In genomic region chr14:31018860-31019291, GRCm38 (mm10) we compare ENCODE assay signal across 8 mouse cellular contexts. TPM values are rescaled to one million over a fixed set of nuclear protein-coding genes. Genes with fewer than 3 reads are reported as not detected.
DNase-seq lines count a peak whose midpoint lies in the region; ATAC-seq and TF ChIP-seq lines count a peak whose summit lies in the region.

TSS of gene Pbrm1 (plus strand) at chr14:31019138.
TSS of gene Gnl3 (minus strand) at chr14:31019152.

- peak; percentile 78 for DNase-seq in MEL-GATA-1-ER (ENCODE audit: extremely low read depth, low read depth)
- peak; percentile 96 for DNase-seq in cerebellum, adult 8-10 months
- peak; percentile 97 for DNase-seq in hindbrain, embryonic 10.5 days (ENCODE audit: low spot score)
- peak; percentile 97 for DNase-seq in layer of hippocampus, adult 9-11 months
- peak; percentile 98 for DNase-seq in lung, postnatal 0 days (ENCODE audit: low spot score)
- peak; percentile 92 for DNase-seq in ovary, postnatal 14 days (ENCODE audit: low spot score)
- peak; percentile 98 for DNase-seq in thymus, postnatal 14 days

- H3K27ac ChIP-seq in hindbrain, embryonic 10.5 days, result peak within 1 kb of the TSS; percentile 99
- H3K27ac ChIP-seq in lung, postnatal 0 days (ENCODE audit: low read length), result peak within 1 kb of the TSS; percentile 98

- peaks cover 30% of the 10 kb centered on the region for H3K4me1 ChIP-seq in hindbrain, embryonic 10.5 days (replicated peaks)
- no peaks in the 10 kb centered on the region; the same call in 1 of the 2 replicates for H3K4me1 ChIP-seq in lung, postnatal 0 days (ENCODE audit: insufficient read depth, low read depth, low read length)

- peak within 1 kb of the TSS; percentile 86 for H3K4me3 ChIP-seq in hindbrain, embryonic 10.5 days
- peak within 1 kb of the TSS; percentile 78 for H3K4me3 ChIP-seq in lung, postnatal 0 days (ENCODE audit: low read depth, low read length)

- peak within 1 kb of the TSS; percentile 78 for H3K9ac ChIP-seq in lung, postnatal 0 days (replicated peaks; ENCODE audit: low read depth)

- H3K9me3 ChIP-seq in hindbrain, embryonic 10.5 days, result no peaks in the 10 kb centered on the region
- no peaks in the 10 kb centered on the region for H3K9me3 ChIP-seq in lung, postnatal 0 days (ENCODE audit: low read length)

- peak; percentile 93 for ATAC-seq in frontal cortex, adult (ENCODE audit: low TSS enrichment)
- peak; percentile 96 for ATAC-seq in lung, postnatal 0 days

- no peak for TF ChIP-seq EP300 in lung, postnatal 0 days (IDR thresholded peaks at IDR 0.05)

- TF ChIP-seq CTCF in lung, postnatal 0 days (IDR thresholded peaks at IDR 0.05), result peak; percentile 66

- peaks cover 62% of the 10 kb centered on the region for H3K36me3 ChIP-seq in hindbrain, embryonic 10.5 days
- peaks cover 7% of the 10 kb centered on the region; the same call in 1 of the 2 replicates for H3K36me3 ChIP-seq in lung, postnatal 0 days (ENCODE audit: insufficient read depth, low read length)

- under 1% methylated on average over 53 of the region's 53 CpGs for WGBS in hindbrain, embryonic 10.5 days
- 1% methylated on average over 30 of the region's 53 CpGs for WGBS in lung, postnatal 0 days

- H3K27me3 ChIP-seq in hindbrain, embryonic 10.5 days (ENCODE audit: insufficient read depth, poor library complexity, severe bottlenecking), result no peaks in the 10 kb centered on the region
- no peaks in the 10 kb centered on the region for H3K27me3 ChIP-seq in lung, postnatal 0 days (replicated peaks; ENCODE audit: insufficient read depth, low read length)

- H3K4me2 ChIP-seq in lung, postnatal 0 days (replicated peaks; ENCODE audit: low read depth, low read length), result peak within 1 kb of the TSS; percentile 70

RNA-seq across cellular contexts. Expression of gene Pbrm1, which starts in this region (rescaled TPM):
- polyA plus RNA-seq in hindbrain, embryonic 10.5 days (2016; fragmentation: Nextera tagmentation; extraction: Ambion mirVana), result 130 and 148 TPM in 2 replicates
- polyA plus RNA-seq in lung, postnatal 0 days (2015; fragmentation: Nextera tagmentation; extraction: Ambion mirVana), result 59.8 and 73.1 TPM in 2 replicates

RNA-seq across cellular contexts. Expression of gene Gnl3, which starts in this region (rescaled TPM):
- polyA plus RNA-seq in hindbrain, embryonic 10.5 days (2016; fragmentation: Nextera tagmentation; extraction: Ambion mirVana), result 76.6 and 119 TPM in 2 replicates
- 29.5 and 31.9 TPM in 2 replicates for polyA plus RNA-seq in lung, postnatal 0 days (2015; fragmentation: Nextera tagmentation; extraction: Ambion mirVana)

Comparison
In these comparisons a context has a peak if more than half of its experiments do, and no peak if none do; other contexts are left out.
1. Peak in every context shown above with its lines: DNase-seq, ATAC-seq, H3K4me3 ChIP-seq and H3K27ac ChIP-seq.